Mouse (Mus musculus) gastrocnemius, postnatal 4 days (tissue): Measurements from ENCODE around the gene Hspg2. TPM values are rescaled to one million over a fixed set of nuclear protein-coding genes. Genes with fewer than 3 reads are reported as not detected.

Experiments used
- DNase-seq, 2 experiments: peaks; one replicate each; pipeline ENCODE4 v3.0.0; 2021 to 2022; ENCODE audit warnings: low spot score in 2 of 2, mixed read lengths in 2 of 2
- total RNA-seq, 2 experiments: library from RNA; stranded (reverse); gene quantifications; 2 replicates each; pipeline ENCODE4 v1.2.3; 2021

Gene Hspg2
- total RNA-seq, 2 experiments from 2014 or later, result 336 to 381 TPM

DNA sequence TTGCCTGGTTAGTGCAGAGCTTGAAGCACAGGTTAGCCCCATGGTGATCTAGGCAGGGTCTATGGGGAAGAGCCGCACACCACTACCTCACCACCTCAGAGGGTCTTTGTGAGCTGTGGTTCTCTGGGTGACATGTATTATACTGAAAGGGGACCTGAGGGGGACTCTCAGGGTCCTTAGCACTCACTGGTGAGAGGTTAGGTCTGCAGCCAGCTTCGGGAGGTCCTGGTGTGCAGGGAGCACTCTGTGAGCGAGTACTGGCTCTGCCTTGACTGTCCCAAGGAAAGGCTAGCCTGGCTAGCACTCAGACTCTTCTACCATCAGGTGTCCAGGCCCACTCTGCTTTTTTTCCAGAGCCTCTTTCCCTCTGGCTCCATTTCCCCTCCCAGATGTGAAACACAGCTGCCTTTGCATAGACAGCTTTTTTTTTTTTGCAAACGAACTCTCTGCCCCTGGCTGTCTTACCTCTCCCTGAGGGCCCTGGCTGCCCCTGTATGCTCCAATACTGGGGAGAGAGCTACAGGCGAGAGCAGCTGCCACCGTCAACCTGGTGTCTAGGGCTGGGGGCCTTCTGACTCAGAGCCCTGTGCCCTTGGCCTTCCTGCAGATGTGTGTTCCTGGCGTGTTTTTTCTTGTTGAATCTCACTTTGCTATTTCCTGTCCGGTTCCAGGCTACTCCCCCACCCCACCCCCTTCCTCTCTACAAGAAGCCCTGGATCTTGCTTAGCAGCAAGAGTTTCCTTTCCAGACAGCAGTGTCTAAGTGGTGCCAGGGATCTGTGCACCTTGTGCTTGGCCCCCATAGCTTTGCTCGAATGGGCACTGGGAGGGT is 29.5 kb downstream of the Hspg2 start:
- DNase-seq, result peak in 1 of 2 experiments; percentile 48

DNA sequence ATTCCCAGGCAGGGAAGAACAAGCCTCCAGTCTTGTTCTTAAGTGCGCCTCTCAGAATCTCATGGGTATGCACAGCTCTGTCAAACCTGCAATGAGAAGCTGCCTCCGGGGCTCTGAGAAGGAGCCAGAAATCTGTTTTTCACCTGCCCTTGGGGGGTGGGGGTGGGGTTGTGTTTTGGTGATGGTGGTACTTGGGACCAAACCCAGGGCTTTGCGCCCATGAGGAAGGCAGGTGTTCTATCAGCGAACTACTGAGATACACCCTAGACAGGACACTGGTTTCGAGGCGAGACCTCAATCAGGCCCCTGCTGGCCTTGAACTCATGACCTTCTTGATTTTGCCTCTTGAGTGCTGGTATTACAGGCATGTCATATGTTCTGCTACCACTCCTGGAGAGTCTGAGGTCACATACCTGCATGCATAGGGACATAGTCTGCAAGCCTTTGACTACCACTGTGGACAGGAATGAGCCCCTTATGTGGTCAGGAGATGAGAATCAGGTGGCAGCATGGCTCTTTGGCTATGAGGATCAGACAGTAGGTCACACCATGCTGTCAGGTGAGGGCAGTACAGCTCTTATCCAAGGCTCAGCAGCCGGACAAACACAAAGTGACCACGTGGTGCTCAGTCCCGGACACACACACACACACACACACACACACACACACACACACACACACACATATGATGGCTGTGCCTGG is 30.5 kb downstream of the Hspg2 start:
- no peak for DNase-seq

GRCm38 (mm10) chr4:137500149-137500548 is 31.6 kb downstream of the Hspg2 start:
- DNase-seq, result no peak

GRCm38 (mm10) chr4:137500953-137501352 is 32.4 kb downstream of the Hspg2 start:
- DNase-seq, result no peak

DNA sequence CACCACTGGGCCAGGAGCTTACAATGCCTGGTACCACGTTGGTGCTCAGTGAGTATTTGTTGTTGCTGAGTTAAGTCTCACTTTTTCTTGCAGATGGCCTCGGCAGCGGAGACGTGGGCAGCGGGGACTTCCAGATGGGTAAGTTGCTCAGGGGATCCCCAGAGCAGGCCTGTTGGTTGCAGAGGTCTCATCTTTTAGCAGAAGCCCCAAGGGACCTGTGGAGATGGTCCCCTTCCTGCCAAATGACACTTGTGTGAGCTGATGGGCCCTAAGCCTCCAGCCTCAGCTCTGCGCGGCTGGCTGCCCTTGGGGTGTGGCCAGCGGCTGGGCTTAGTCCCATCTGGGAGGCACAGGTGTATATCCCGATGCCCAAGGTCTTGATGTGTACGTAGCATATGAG is 33.6 kb downstream of the Hspg2 start:
- no peak for DNase-seq

GRCm38 (mm10) chr4:137502801-137503200 is 34.2 kb downstream of the Hspg2 start:
- no peak for DNase-seq

DNA sequence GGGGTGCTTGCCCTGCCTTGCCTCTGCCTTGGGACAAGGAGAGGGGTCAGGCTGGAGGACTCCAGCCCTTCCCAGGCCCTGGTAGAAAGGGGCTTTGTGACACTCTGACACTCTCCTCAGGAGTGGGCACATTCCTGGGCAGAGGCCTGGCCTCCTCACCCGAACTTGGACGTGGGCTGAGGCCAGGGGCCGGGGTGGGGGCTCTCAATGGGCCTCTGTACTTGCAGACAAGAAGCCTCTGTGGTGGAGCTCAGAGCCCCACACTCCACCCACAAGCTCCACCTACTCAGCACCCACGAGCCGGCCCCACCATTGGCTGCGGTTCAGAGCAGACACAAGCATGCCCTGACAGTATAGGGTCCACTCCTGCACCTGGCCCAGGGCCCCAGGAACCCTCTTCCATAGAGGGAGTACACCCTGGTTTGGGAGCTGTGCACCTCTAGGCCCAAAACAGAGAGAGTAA is 35.0 kb downstream of the Hspg2 start:
- DNase-seq, result no peak

DNA sequence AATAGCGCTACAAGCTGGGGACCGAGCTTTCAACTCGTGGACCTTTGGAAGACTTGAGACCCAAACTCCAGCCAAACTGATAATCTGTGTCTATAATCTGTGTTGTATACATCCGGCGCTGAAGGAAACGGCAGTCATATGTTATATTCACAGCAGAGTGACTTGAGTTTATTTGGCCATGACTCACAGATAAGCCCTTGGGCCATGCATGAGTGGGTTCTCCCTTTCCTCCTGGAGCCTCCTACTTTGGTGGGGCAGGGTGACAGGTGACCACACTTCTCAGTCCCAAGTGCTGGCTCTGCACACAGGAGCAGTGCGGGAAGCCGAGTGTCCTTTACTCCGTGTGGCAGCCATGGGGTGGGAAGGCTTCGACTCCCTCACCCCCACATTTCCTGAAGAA is 38.1 kb downstream of the Hspg2 start:
- no peak for DNase-seq

DNA sequence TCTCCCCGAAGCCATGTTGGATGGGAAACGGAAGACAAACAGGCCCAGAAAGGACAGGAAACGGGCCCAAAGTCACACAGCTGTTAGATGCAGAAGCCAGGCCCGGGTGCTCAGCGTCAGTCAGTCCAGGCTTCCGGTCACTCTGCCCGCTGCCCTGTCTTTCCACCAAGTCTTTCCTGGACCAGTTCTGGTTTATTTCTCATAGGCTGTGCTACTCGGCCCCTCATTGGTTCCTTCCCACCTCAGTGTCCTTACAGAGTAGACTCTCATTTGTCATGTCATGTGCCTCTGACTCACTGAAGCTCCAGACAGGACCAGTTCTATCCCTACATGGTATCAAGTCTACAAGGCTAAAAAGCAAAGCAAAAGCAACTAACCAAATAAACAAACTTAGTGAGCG is 41.0 kb downstream of the Hspg2 start:
- DNase-seq, result no peak

DNA sequence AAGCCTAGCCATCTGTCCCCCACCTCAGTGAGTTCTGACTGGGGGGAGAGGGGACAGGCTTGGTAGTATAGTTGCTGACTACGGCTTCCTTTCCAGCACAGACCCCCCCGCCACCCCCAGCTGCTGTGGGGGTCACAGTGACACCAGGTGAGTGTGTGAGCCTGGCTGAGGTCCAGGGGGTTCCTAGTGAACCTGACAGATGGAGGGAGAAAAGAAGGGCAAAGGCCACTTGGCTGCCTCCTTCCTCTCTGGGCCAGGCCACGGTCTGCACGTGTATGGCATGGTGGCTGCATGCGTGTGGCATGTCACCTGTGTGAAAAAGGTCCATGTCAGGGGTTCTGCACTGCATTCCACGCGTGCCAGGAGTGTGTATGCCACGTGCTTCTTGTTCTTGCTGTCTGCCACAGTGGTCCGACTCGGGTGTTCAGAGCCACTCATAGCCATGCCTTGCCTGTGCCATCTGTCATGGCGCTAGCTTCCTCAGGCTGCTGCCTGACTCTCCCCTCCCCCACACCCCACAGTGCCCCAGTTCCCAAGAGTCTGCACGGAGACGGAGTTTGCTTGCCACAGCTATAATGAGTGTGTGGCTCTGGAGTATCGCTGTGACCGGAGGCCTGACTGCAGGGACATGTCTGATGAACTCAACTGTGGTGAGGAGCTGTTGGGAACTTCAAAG is 41.6 kb downstream of the Hspg2 start:
- no peak for DNase-seq

GRCm38 (mm10) chr4:137512897-137513296 is 44.3 kb downstream of the Hspg2 start:
- no peak for DNase-seq

DNA sequence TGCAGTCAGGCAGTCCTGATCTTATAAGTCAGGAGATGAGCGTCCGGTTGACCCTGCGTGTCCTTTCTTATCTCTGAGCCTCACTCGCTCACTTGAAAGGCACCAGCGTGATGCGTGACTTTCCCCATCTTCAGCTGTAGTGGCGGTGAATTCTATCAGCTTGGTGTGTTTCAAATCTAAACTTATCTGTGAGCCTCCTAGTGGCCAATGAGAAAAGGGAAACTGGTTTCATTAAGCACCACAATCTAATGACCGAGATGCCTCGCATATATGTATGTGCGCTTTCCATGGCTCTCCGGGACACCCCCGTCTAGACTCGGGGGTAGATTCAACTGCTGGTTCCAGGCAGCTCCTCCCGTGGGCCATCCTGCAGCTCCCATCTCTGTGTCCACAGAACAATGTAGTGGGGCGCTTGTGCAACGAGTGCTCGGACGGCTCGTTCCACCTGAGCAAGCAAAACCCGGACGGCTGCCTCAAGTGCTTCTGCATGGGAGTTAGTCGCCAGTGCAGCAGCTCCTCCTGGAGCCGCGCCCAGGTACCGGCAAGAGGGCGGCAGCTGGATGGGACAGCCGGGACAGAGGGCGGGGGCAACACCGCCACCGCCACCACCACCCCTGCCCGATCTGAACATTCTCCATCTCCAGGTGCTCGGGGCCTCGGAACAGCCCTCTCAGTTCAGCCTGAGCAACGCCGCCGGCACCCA is 49.6 kb downstream of the Hspg2 start:
- no peak for DNase-seq

- DNase-seq, result no peak
Measured at GRCm38 (mm10) chr4:137518746-137519145, 50.2 kb downstream of the Hspg2 start.

DNA sequence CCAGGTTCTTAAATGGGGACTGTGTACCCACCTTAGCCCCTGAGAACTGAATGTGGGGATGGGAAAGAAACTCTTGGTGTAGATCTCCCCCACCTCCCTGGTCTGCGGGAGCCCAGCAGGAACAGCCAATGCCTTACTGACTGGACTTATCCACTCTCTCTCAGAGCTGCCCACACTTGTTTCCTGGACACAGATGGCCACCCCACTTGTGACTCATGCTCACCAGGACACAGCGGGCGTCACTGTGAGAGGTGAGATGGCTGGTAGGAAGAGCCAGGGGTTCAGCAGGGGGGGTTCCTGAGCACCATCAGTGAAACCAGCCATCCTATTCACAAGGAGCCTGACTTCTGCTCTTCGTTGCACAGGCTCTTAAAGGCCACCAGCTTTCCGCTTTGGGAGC is 51.8 kb downstream of the Hspg2 start:
- no peak for DNase-seq

- no peak for DNase-seq
Measured at GRCm38 (mm10) chr4:137521966-137522365, 53.4 kb downstream of the Hspg2 start.

GRCm38 (mm10) chr4:137525426-137525825 is 56.9 kb downstream of the Hspg2 start:
- no peak for DNase-seq

GRCm38 (mm10) chr4:137527368-137527767 is 58.8 kb downstream of the Hspg2 start:
- DNase-seq, result no peak

GRCm38 (mm10) chr4:137527872-137528271 is 59.3 kb downstream of the Hspg2 start:
- DNase-seq, result no peak

DNA sequence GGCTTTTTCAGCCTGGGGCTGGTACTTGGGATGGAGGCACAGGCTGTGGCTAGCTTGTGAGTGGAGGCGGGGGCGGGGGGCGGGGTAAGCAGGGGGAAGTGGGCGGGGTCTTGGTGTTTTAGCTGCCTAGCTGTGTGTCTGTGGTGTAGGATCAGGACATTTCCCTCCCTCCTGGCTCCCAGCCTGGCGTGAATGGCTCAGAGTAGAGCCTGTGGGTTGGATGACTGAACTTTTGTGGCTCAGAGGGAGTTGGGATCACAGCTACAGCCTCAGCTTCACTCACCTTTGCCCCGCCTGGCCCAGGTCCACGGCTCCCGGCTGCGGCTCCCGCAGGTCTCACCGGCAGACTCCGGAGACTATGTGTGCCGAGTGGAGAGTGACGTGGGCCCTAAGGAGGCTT is 71.8 kb downstream of the Hspg2 start:
- no peak for DNase-seq

- DNase-seq, result no peak
Measured at GRCm38 (mm10) chr4:137542968-137543367, 74.4 kb downstream of the Hspg2 start.

DNA sequence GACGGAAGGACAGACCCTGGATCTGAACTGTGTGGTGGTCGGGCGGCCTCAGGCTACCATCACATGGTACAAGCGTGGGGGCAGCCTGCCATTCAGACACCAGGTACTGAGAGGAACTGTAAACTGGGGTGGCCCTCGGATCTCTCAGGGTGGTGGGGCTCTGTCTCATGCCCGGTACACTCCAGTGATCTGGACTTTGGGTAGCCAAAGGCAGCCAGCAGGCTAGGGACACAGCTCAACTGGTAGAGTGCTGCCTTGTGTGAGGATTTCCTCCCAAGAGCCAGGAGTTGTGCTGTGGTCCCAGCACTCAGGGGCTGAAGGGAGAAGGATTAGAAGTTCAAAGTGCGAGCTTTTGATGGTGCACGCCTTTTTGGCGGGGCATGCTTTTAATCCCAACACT is 77.0 kb downstream of the Hspg2 start:
- no peak for DNase-seq
